Mouse (Mus musculus): Measurements from ENCODE around the gene Golt1a.

DNA sequence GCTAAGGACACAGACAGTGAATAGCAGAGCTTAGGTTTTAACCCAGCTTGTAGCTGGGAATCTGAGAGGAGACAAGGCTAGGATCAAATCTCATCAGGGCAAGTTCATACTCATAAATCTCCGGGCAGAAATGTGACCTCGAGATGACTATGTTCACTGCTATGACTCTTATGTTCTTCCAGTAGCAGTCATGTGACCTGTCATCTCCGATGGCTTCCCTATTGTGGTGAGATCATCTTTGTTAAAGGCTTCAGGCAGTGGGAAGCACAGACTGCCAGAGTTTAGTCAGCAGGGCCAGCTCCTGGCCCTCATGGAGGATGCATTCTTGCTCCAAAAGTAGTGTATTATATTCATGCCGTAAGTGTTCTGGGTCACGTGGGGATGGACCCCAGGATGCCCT is 32.6 kb upstream of the Golt1a start:
- no peak for TF ChIP-seq ZC3H11A (IDR thresholded peaks at IDR 0.05; ENCODE audit: low read depth, low read length)
- no peak for TF ChIP-seq GABPA (IDR thresholded peaks at IDR 0.05; ENCODE audit: insufficient replicate concordance, low read depth, low read length)
- TF ChIP-seq EP300 (IDR thresholded peaks at IDR 0.05; ENCODE audit: low read length) = no peak
- TF ChIP-seq CTCF (conservative IDR thresholded peaks at IDR 0.05 in 1 of 2, IDR thresholded peaks at IDR 0.05 in 1 of 2; ENCODE audit: low read depth in 2 of 2, low read length in 2 of 2) = no peak
- TF ChIP-seq ZMIZ1 (IDR thresholded peaks at IDR 0.05; ENCODE audit: low read depth, low read length) = no peak
- TF ChIP-seq HCFC1 (IDR thresholded peaks at IDR 0.05; ENCODE audit: low read depth, low read length) = no peak
- TF ChIP-seq MAZ (IDR thresholded peaks at IDR 0.05; ENCODE audit: low read depth, low read length) = no peak
- no peak for TF ChIP-seq IRF4 (IDR thresholded peaks at IDR 0.05; ENCODE audit: low read depth, low read length)
- TF ChIP-seq POLR2A (IDR thresholded peaks at IDR 0.05; ENCODE audit: low read depth, low read length) = no peak
- TF ChIP-seq CHD2 (IDR thresholded peaks at IDR 0.05; ENCODE audit: low read length) = no peak
- no peak for TF ChIP-seq PAX5 (IDR thresholded peaks at IDR 0.05; ENCODE audit: low read length)
- no peak for TF ChIP-seq USF1 (IDR thresholded peaks at IDR 0.05; ENCODE audit: low read depth, low read length)
